Mouse (Mus musculus) ES-Bruce4 (cell line): Measurements from ENCODE around the gene Krtap19-4. TPM values are rescaled to one million over a fixed set of nuclear protein-coding genes. Genes with fewer than 3 reads are reported as not detected.
A peak's percentile ranks its signal among the peaks of the same experiment; 100 is the strongest.

Experiments used
- H3K27ac ChIP-seq: 2 replicates; pipeline ENCODE4 v1.5.1; 2012; ENCODE audit warnings: low read length, inconsistent platforms; ENCODE audit not compliant: insufficient read depth
- H3K27me3 ChIP-seq: 2 replicates; pipeline ENCODE4 v1.6.1; 2012; ENCODE audit warnings: mild to moderate bottlenecking, low read length, inconsistent platforms; ENCODE audit not compliant: control insufficient read depth, poor library complexity, insufficient read depth, severe bottlenecking
- H3K36me3 ChIP-seq: 2 replicates; pipeline ENCODE4 v1.6.1; 2012; ENCODE audit warnings: inconsistent platforms, mild to moderate bottlenecking, low read length, moderate library complexity; ENCODE audit not compliant: control insufficient read depth, poor library complexity, insufficient read depth, severe bottlenecking
- H3K4me1 ChIP-seq: one replicate; pipeline ENCODE4 v1.8.1; 2011; ENCODE audit warnings: low read length; ENCODE audit not compliant: control insufficient read depth, insufficient read depth
- H3K4me3 ChIP-seq: 2 replicates; pipeline ENCODE4 v1.5.1; 2011; ENCODE audit warnings: low read depth, mild to moderate bottlenecking, low read length
- H3K9ac ChIP-seq: 2 replicates; pipeline ENCODE4 v1.6.1; 2012; ENCODE audit warnings: low read depth, mild to moderate bottlenecking, inconsistent platforms; ENCODE audit not compliant: poor library complexity, severe bottlenecking
- H3K9me3 ChIP-seq: replicated peaks from 2 replicates; pipeline ENCODE4 v1.6.1; 2012; ENCODE audit warnings: mild to moderate bottlenecking, low read length, inconsistent platforms; ENCODE audit not compliant: control insufficient read depth, poor library complexity, insufficient read depth, severe bottlenecking
- CTCF ChIP-seq: IDR thresholded peaks from one replicate; pipeline ENCODE4 v1.8.1; 2011; ENCODE audit warnings: low read depth, low read length
- EP300 ChIP-seq: IDR thresholded peaks from 2 replicates; pipeline ENCODE4 v1.6.1; 2011; ENCODE audit warnings: low read depth, low read length; ENCODE audit not compliant: insufficient read depth
- POLR2A ChIP-seq: IDR thresholded peaks from one replicate; pipeline ENCODE4 v1.8.1; 2011; ENCODE audit warnings: low read length; ENCODE audit not compliant: insufficient read depth
- polyA plus RNA-seq: library from polyadenylated mRNA; stranded (reverse); fragments of >200 nt; gene quantifications from 2 replicates; pipeline ENCODE4 v1.2.4, GENCODE M21; 2011; ENCODE audit warnings: low read depth; ENCODE audit not compliant: missing spikeins, insufficient read depth, insufficient read length

Gene Krtap19-4
- polyA plus RNA-seq, 1 experiment, result not detected

- H3K27me3 ChIP-seq, result no peaks in the 10 kb centered on the region
- H3K4me1 ChIP-seq, result no peaks in the 10 kb centered on the region
- no peak for TF ChIP-seq CTCF
- no peak for TF ChIP-seq POLR2A
- TF ChIP-seq EP300, result no peak
- no peak within 1 kb of the TSS for H3K9ac ChIP-seq
- H3K27ac ChIP-seq, result no peak within 1 kb of the TSS
- no peak within 1 kb of the TSS for H3K4me3 ChIP-seq
- no peaks in the 10 kb centered on the region for H3K36me3 ChIP-seq
- H3K9me3 ChIP-seq, result no peaks in the 10 kb centered on the region
Observed at GRCm38 (mm10) chr16:88869311-88869710, 15.6 kb downstream of the Krtap19-4 start, which contains the start of gene Krtap19-1. Krtap19-1 (minus strand) TSS chr16:88869411.

- H3K36me3 ChIP-seq, result no peaks in the 10 kb centered on the region
- no peak overlapping the region for H3K9ac ChIP-seq
- H3K4me3 ChIP-seq, result no peak overlapping the region
- no peaks in the 10 kb centered on the region for H3K27me3 ChIP-seq
- H3K9me3 ChIP-seq, result no peaks in the 10 kb centered on the region
- H3K4me1 ChIP-seq, result no peaks in the 10 kb centered on the region
- H3K27ac ChIP-seq, result no peak overlapping the region
- TF ChIP-seq EP300 (no peak), CTCF (no peak), POLR2A (no peak)
Observed at GRCm38 (mm10) chr16:88864887-88865407, 19.9 kb downstream of the Krtap19-4 start.

- H3K36me3 ChIP-seq, result no peaks in the 10 kb centered on the region
- no peak overlapping the region for H3K9ac ChIP-seq
- H3K4me3 ChIP-seq, result no peak overlapping the region
- TF ChIP-seq EP300, result no peak
- TF ChIP-seq CTCF, result peak; percentile 40
- no peaks in the 10 kb centered on the region for H3K27me3 ChIP-seq
- no peak overlapping the region for H3K27ac ChIP-seq
- no peaks in the 10 kb centered on the region for H3K9me3 ChIP-seq
- H3K4me1 ChIP-seq, result no peaks in the 10 kb centered on the region
Observed at GRCm38 (mm10) chr16:88851450-88851849, 33.4 kb downstream of the Krtap19-4 start.

DNA sequence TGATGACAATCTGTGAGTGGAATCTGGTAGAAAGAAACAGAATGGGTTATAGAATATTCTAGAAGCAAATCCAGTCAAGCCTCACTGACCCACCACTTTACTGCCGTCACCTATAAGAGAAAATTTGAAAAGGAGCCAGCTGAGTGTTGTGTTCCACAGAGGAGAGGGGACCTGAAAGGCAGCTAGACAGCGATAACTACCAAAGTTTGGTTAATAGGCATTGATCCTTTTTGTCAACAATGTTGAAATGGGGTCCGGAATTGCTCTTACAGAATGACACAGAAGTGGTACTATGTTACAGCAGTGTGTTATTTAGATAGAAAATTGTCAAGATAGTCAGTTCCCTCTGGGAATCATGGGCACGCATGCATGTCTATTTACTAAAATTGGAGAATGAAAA is 36.3 kb downstream of the Krtap19-4 start:
- Histone ChIP-seq H3K4me1 (no peaks in the 10 kb centered on the region), H3K4me3 (no peak overlapping the region), H3K9me3 (no peaks in the 10 kb centered on the region), H3K27ac (no peak overlapping the region), H3K36me3 (no peaks in the 10 kb centered on the region), H3K27me3 (no peaks in the 10 kb centered on the region), H3K9ac (no peak overlapping the region)
- TF ChIP-seq EP300, result no peak
- TF ChIP-seq CTCF, result no peak

DNA sequence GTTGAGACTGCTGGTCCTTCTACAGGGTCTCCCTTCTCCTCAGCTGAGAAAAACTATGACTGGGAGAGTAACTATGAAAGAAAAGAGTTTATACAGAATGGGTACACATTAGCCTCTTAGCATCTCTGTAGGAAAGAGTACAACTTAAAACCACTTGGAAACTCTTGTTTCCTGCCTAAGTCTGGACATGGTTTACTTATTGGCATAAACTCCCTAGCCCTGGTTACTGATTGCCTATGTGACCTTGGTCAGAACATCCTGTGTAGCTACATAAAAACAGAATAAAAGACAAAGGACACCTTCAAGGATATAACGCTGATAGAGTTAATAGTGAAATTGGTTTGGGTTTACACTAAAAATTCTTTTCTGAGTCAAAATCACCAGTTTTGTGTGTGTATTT is 37.5 kb downstream of the Krtap19-4 start:
- no peaks in the 10 kb centered on the region for H3K27me3 ChIP-seq
- no peaks in the 10 kb centered on the region for H3K36me3 ChIP-seq
- no peak overlapping the region for H3K9ac ChIP-seq
- no peaks in the 10 kb centered on the region for H3K4me1 ChIP-seq
- H3K9me3 ChIP-seq, result no peaks in the 10 kb centered on the region
- H3K27ac ChIP-seq, result no peak overlapping the region
- no peak overlapping the region for H3K4me3 ChIP-seq
- TF ChIP-seq CTCF (no peak), EP300 (no peak), POLR2A (no peak)

Other genes starting within 250 kb of the Krtap19-4 start
- not detected in 2 replicates for gene Krtap26-1, start 237.3 kb downstream of the Krtap19-4 start, polyA plus RNA-seq
- not detected in 2 replicates for gene Krtap27-1, start 213.4 kb downstream of the Krtap19-4 start, polyA plus RNA-seq
- gene 2310061N02Rik, start 177.1 kb downstream of the Krtap19-4 start, polyA plus RNA-seq, result not detected in 2 replicates
- gene Krtap13-1, start 156.2 kb downstream of the Krtap19-4 start, polyA plus RNA-seq, result not detected in 2 replicates
- not detected in 2 replicates for gene Krtap13, start 133.5 kb downstream of the Krtap19-4 start, polyA plus RNA-seq
- gene 2310034C09Rik, start 126.2 kb downstream of the Krtap19-4 start, polyA plus RNA-seq, result not detected in 2 replicates
- gene 2310057N15Rik, start 110.9 kb downstream of the Krtap19-4 start, polyA plus RNA-seq, result not detected in 2 replicates
- not detected in 2 replicates for gene Gm5965, start 107.2 kb downstream of the Krtap19-4 start, polyA plus RNA-seq
- gene Gm20741, start 72.9 kb downstream of the Krtap19-4 start, polyA plus RNA-seq, result not detected in 2 replicates
- not detected in 2 replicates for gene Krtap15, start 64.9 kb downstream of the Krtap19-4 start, polyA plus RNA-seq
- gene Krtap14, start 58.9 kb downstream of the Krtap19-4 start, polyA plus RNA-seq, result not detected in 2 replicates
- gene Krtap19-1, start 15.7 kb downstream of the Krtap19-4 start, polyA plus RNA-seq, result not detected in 2 replicates
- gene Krtap19-2, start 10.8 kb downstream of the Krtap19-4 start, polyA plus RNA-seq, result not detected in 2 replicates
- not detected in 2 replicates for gene Krtap19-3, start 7.1 kb downstream of the Krtap19-4 start, polyA plus RNA-seq
- not detected in 2 replicates for gene Krtap19-5, start 11.4 kb upstream of the Krtap19-4 start, polyA plus RNA-seq
- gene Krtap19-9b, start 47.2 kb upstream of the Krtap19-4 start, polyA plus RNA-seq, result not detected in 2 replicates
- gene Krtap16-3, start 77.8 kb upstream of the Krtap19-4 start, polyA plus RNA-seq, result not detected in 2 replicates
- gene Krtap22-2, start 125.7 kb upstream of the Krtap19-4 start, polyA plus RNA-seq, result not detected in 2 replicates
- not detected in 2 replicates for gene Gm10229, start 130.2 kb upstream of the Krtap19-4 start, polyA plus RNA-seq
- not detected in 2 replicates for gene Krtap6-1, start 146.6 kb upstream of the Krtap19-4 start, polyA plus RNA-seq
- gene Gm10228, start 156.4 kb upstream of the Krtap19-4 start, polyA plus RNA-seq, result not detected in 2 replicates
- gene Krtap6-5, start 162.8 kb upstream of the Krtap19-4 start, polyA plus RNA-seq, result not detected in 2 replicates
- not detected in 2 replicates for gene 1110025L11Rik, start 178.9 kb upstream of the Krtap19-4 start, polyA plus RNA-seq
- not detected in 2 replicates for gene Krtap6-3, start 198.9 kb upstream of the Krtap19-4 start, polyA plus RNA-seq